Mouse (Mus musculus) liver, embryonic 14.5 days (tissue): Measurements from ENCODE around the gene Phlpp1. TPM values are rescaled to one million over a fixed set of nuclear protein-coding genes. Genes with fewer than 3 reads are reported as not detected.

ENCODE experiments used
- ATAC-seq: fragments of 200-750 bp; cut with Nextera tagmentation; 2 replicates; pipeline ENCODE4 v1.8.0; 2017; ENCODE audit warnings: moderate number of reproducible peaks, mild to moderate bottlenecking, moderate library complexity; ENCODE audit not compliant: insufficient read depth
- DNase-seq, 3 experiments: peaks; one replicate each; pipeline ENCODE4 v3.0.0-alpha.2; 2012 to 2013; ENCODE audit warnings: low read depth in 3 of 3, low spot score in 3 of 3
- H3K27ac ChIP-seq: fragments of 300-500 bp; sonication (generic); 2 replicates; pipeline ENCODE4 v1.5.1; 2014; ENCODE audit warnings: moderate library complexity, mild to moderate bottlenecking, control low read depth, inconsistent platforms
- H3K27me3 ChIP-seq: fragments of 300-500 bp; sonication (generic); 2 replicates; pipeline ENCODE4 v1.6.1; 2014; ENCODE audit warnings: mild to moderate bottlenecking, low read length, moderate library complexity; ENCODE audit not compliant: control insufficient read depth, insufficient read depth
- H3K36me3 ChIP-seq: fragments of 300-500 bp; sonication (generic); replicated peaks from 2 replicates; pipeline ENCODE4 v1.6.1; 2014; ENCODE audit warnings: low read depth; ENCODE audit not compliant: control insufficient read depth, insufficient read depth
- H3K4me1 ChIP-seq, 2 experiments: fragments of 200-500 bp in 1 of 2; fragments of 300-500 bp in 1 of 2; sonication (generic) in 1 of 2; replicated peaks; 2 replicates each; pipeline ENCODE4 v1.6.1; 2012 to 2014; ENCODE audit warnings: antibody characterized with exemption in 1 of 2, inconsistent platforms in 1 of 2, low read length in 1 of 2; ENCODE audit not compliant: control insufficient read depth in 2 of 2, insufficient read depth in 2 of 2
- H3K4me2 ChIP-seq: fragments of 300-500 bp; sonication (generic); 2 replicates; pipeline ENCODE4 v1.6.1; 2014; ENCODE audit warnings: low read depth, mild to moderate bottlenecking, control low read depth, moderate library complexity
- H3K4me3 ChIP-seq, 2 experiments: fragments of 200-500 bp in 1 of 2; fragments of 300-500 bp in 1 of 2; sonication (generic) in 1 of 2; 2 replicates each; pipeline ENCODE4 v1.5.1; 2012 to 2014; ENCODE audit warnings: low read depth in 2 of 2, low read length in 2 of 2, mild to moderate bottlenecking in 2 of 2, control low read depth in 1 of 2, inconsistent platforms in 1 of 2, moderate library complexity in 1 of 2; ENCODE audit not compliant: insufficient read depth in 1 of 2
- H3K9ac ChIP-seq: fragments of 300-500 bp; sonication (generic); replicated peaks from 2 replicates; pipeline ENCODE4 v1.6.1; 2014; ENCODE audit warnings: mild to moderate bottlenecking, control low read depth, moderate library complexity
- H3K9me3 ChIP-seq: fragments of 300-500 bp; sonication (generic); 2 replicates; pipeline ENCODE4 v1.6.1; 2016; ENCODE audit warnings: low read length, mixed read lengths; ENCODE audit not compliant: control insufficient read depth
- CTCF ChIP-seq: IDR thresholded peaks from 2 replicates; pipeline ENCODE4 v1.5.1; 2016; ENCODE audit warnings: antibody characterized with exemption, low read depth, control low read depth
- EP300 ChIP-seq: IDR thresholded peaks from 2 replicates; pipeline ENCODE4 v1.6.1; 2016; ENCODE audit warnings: antibody characterized with exemption, low read depth
- WGBS: fragments of 180-500 bp; shearing (Covaris S2); extraction: QIAGEN DNeasy Blood & Tissue Kit; methylation state at CpG from one replicate; pipeline ENCODE4 v1.1.7; 2014; ENCODE audit not compliant: insufficient replicate concordance; 5-methylcytosine and 5-hydroxymethylcytosine counted together
- polyA plus RNA-seq, 2 experiments: library from polyadenylated mRNA; depleted of rRNA in 1 of 2; stranded (reverse) in 1 of 2; unstranded in 1 of 2; fragments of >200 nt; fragmentation: Nextera tagmentation in 1 of 2; extraction: Ambion mirVana in 1 of 2; gene quantifications; 2 replicates each; pipeline versions ENCODE4 v1.2.1 to v1.2.3; 2012 to 2014

The Phlpp1 gene
- polyA plus RNA-seq (2012; rRNA removed) (1.00 and 1.2 TPM in 2 replicates), polyA plus RNA-seq (2014; fragmentation: Nextera tagmentation; extraction: Ambion mirVana) (0.75 and 0.94 TPM in 2 replicates)

DNA sequence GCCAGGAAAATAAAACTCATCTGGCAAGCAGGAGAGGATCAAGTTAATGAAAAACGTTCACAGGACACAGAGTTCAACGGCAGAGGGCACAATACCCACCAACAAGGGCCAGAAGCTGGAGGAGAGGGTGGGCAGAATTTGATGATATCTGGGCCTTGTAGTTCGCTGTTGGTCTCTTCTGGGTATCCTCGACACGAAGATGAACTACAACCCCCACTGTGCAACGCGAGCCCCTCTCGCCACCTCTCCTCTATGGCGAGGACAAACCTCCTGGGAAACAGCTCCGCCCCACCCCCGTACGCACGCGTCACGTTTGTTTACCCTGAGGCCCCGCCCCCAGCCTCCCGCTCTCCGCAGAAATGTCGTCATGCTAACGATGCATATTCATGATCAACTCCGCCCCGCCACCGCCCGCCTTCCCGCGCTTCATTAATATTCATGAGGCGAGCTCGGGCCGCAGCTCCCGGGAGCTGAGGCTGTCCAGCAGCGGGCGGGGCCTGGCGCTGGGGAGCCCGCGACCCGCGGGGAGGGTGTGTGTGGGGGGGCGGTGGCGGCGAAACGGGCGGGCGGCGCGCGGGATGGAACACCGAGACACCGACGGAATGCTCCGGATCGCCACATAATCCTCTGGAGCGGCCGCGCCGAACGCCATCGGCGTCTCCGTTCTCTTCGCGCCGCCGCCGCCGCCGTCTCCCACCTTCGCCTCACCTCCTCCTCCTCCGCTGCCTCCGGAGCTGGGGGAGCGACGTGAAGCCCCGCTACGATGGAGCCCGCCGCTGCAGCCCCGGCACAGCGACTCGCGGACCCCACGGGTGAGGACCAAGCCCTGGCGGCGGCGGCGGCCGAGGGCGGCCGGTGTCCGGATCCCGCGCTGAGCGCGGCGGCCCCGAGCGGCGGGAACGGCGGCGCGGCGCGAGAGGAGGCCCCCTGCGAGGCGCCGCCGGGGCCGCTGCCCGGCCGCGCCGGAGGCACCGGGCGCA, at the start of gene Phlpp1:
Phlpp1 (plus strand) TSS at position 512 of the 980 bp plus-strand sequence.
- no peaks in the 10 kb centered on the region for H3K36me3 ChIP-seq
- DNase-seq (peak; percentile 96 to 97 (median 97)), ATAC-seq (peak; percentile 94)
- H3K27ac ChIP-seq: peak within 1 kb of the TSS; percentile 38
- peaks cover 6% of the 10 kb centered on the region for H3K27me3 ChIP-seq
- WGBS: under 1% methylated on average over 70 of the region's 113 CpGs
- peak within 1 kb of the TSS; percentile 77 for H3K9ac ChIP-seq
- H3K4me3 ChIP-seq: peak within 1 kb of the TSS; percentile 62 to 65
- peaks cover 4 to 11% of the 10 kb centered on the region in 2 experiments; a peak in 3 of 4 replicates for H3K4me1 ChIP-seq
- H3K4me2 ChIP-seq: peak within 1 kb of the TSS; percentile 76
- H3K9me3 ChIP-seq: no peaks in the 10 kb centered on the region
- TF ChIP-seq CTCF (peak; percentile 65), EP300 (no peak)

GRCm38 (mm10) chr1:106126601-106127000, 45.0 kb upstream of the Phlpp1 start:
- no peak for DNase-seq
- Histone ChIP-seq H3K9me3 (no peaks in the 10 kb centered on the region), H3K9ac (no peak overlapping the region), H3K4me2 (no peak overlapping the region), H3K36me3 (no peaks in the 10 kb centered on the region), H3K27ac (no peak overlapping the region), H3K4me1 (no peaks in the 10 kb centered on the region), H3K27me3 (no peaks in the 10 kb centered on the region), H3K4me3 (no peak overlapping the region)
- WGBS: 61% methylated on average over 3 of the region's 3 CpGs
- no peak for ATAC-seq
- TF ChIP-seq EP300: no peak
- TF ChIP-seq CTCF: no peak

GRCm38 (mm10) chr1:106131697-106132349, 39.7 kb upstream of the Phlpp1 start:
- no peak for DNase-seq
- Histone ChIP-seq H3K4me1 (no peaks in the 10 kb centered on the region), H3K9me3 (no peaks in the 10 kb centered on the region), H3K9ac (no peak overlapping the region), H3K4me2 (no peak overlapping the region), H3K36me3 (no peaks in the 10 kb centered on the region), H3K27ac (no peak overlapping the region), H3K27me3 (no peaks in the 10 kb centered on the region), H3K4me3 (no peak overlapping the region)
- no peak for ATAC-seq
- no peak for TF ChIP-seq CTCF
- TF ChIP-seq EP300: no peak
- WGBS: 15% methylated on average over 4 of the region's 4 CpGs

DNA sequence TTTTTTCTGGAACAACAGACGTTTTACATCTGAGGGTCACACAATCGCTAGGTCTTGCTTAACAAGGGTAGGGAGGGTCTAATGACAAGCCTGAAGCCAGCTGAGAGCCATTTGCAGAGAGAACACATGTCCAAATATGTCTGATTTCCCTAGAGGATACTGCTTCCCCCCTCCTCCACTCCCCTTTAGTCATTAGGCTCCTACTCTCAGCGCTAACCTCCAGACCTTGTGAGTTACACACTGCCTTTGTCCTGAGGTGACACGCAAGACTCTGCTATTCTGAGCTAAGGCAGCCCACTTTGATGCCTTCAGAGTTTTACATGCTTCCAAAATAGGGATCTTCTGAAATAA, 39.2 kb upstream of the Phlpp1 start:
- H3K4me3 ChIP-seq: no peak overlapping the region
- H3K4me2 ChIP-seq: no peak overlapping the region
- ATAC-seq (no peak), DNase-seq (no peak)
- no peak overlapping the region for H3K9ac ChIP-seq
- TF ChIP-seq CTCF (no peak), EP300 (no peak)
- no peaks in the 10 kb centered on the region for H3K27me3 ChIP-seq
- H3K9me3 ChIP-seq: no peaks in the 10 kb centered on the region
- H3K4me1 ChIP-seq: no peaks in the 10 kb centered on the region
- WGBS: 54% methylated on average over 4 of the region's 4 CpGs
- H3K27ac ChIP-seq: no peak overlapping the region
- no peaks in the 10 kb centered on the region for H3K36me3 ChIP-seq

- no peak for ATAC-seq
- H3K9me3 ChIP-seq: no peaks in the 10 kb centered on the region
- H3K36me3 ChIP-seq: no peaks in the 10 kb centered on the region
- TF ChIP-seq CTCF (no peak), EP300 (no peak)
- no peak overlapping the region for H3K4me3 ChIP-seq
- DNase-seq: no peak
- H3K27me3 ChIP-seq: no peaks in the 10 kb centered on the region
- no peak overlapping the region for H3K27ac ChIP-seq
- no peaks in the 10 kb centered on the region for H3K4me1 ChIP-seq
- 71% methylated on average over 2 of the region's 2 CpGs for WGBS
- H3K4me2 ChIP-seq: no peak overlapping the region
- H3K9ac ChIP-seq: no peak overlapping the region
Observed at GRCm38 (mm10) chr1:106138691-106139090, 32.9 kb upstream of the Phlpp1 start.
